ENCODE assay signal across 8 mouse cellular contexts in the genomic region with DNA sequence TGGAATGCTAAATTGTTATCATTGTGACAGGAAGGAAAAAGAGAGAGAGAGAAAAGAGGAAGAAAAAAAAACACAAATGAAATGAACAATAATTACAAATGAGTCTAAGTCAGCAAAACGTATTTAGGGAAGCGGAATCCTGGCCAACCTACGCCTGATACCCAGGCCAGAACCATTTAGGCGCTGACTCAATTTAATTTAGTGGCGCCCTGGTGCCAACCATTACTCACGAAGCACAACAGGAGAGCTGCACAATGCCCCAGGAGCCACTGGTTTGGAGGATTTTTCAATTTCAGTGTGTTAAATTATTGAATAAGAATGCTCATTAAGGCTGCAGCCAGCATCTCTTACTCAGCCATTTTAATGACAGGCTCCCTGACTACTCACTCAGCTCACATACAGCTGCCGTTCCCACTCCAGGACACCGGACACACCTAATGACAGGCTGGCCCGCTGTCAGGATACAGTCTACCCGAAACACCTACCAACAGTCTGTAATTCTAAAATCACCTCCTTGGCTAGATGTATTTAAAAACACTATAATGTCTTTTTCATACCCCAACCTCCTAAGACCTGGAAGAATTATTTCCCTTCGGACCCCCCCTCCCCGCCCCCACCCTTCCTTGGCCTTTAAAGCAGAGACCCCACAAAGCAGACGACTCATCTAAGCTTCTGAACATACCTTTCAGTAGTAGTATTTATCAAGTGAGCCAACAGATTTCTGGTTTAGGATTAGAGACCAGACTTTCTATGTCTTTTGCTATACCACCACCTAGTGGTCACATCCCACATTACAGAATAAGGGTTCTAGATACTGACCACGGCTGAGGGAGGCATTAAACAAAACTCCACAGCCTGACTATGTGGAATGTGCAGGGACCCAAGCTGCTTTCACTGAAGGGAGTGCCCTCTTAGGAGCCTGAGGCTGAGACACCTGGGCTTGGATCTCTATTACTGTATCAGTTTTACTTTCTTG. TPM values are rescaled to one million over a fixed set of nuclear protein-coding genes. Genes with fewer than 3 reads are reported as not detected.
DNase-seq lines count a peak whose midpoint lies in the region; ATAC-seq and TF ChIP-seq lines count a peak whose summit lies in the region.

No protein-coding gene starts in this region.

- H3K27me3 ChIP-seq in forebrain, postnatal 0 days (ENCODE audit: insufficient read depth, low read length) = no peaks in the 10 kb centered on the region
- H3K27me3 ChIP-seq in lung, postnatal 0 days (replicated peaks; ENCODE audit: insufficient read depth, low read length) = no peaks in the 10 kb centered on the region

- H3K27ac ChIP-seq in forebrain, postnatal 0 days (ENCODE audit: low read depth, low read length) = no peak overlapping the region
- no peak overlapping the region for H3K27ac ChIP-seq in lung, postnatal 0 days (ENCODE audit: low read length)

- ATAC-seq in forebrain, postnatal 0 days = peak; percentile 81
- peak; percentile 33 for ATAC-seq in lung, postnatal 0 days

- no peaks in the 10 kb centered on the region for H3K4me1 ChIP-seq in forebrain, postnatal 0 days (ENCODE audit: insufficient read depth)
- H3K4me1 ChIP-seq in lung, postnatal 0 days (ENCODE audit: insufficient read depth, low read depth, low read length) = no peaks in the 10 kb centered on the region

- no peak for TF ChIP-seq EP300 in lung, postnatal 0 days (IDR thresholded peaks at IDR 0.05)

- no peak overlapping the region for H3K9ac ChIP-seq in forebrain, postnatal 0 days
- H3K9ac ChIP-seq in lung, postnatal 0 days (replicated peaks; ENCODE audit: low read depth) = no peak overlapping the region

- DNase-seq in adrenal gland, postnatal 10 days = peak; percentile 78
- no peak for DNase-seq in adrenal gland, adult 8-10 months
- DNase-seq in CD4-positive, CD25-positive, alpha-beta regulatory T cell, adult 2 months (ENCODE audit: low read depth, low spot score) = peak; percentile 84
- peak; percentile 66 for DNase-seq in c-Kit-positive CD71-positive TER-119-positive erythroid progenitor cells, embryonic 14.5 days (ENCODE audit: low spot score)
- peak; percentile 90 for DNase-seq in forebrain, postnatal 0 days
- peak; percentile 72 for DNase-seq in kidney, postnatal 10 days
- peak; percentile 76 for DNase-seq in lung, postnatal 0 days (ENCODE audit: low spot score)
- peak; percentile 96 for DNase-seq in retina, embryonic 14.5 days (ENCODE audit: low spot score)

- TF ChIP-seq CTCF in forebrain, postnatal 0 days (IDR thresholded peaks at IDR 0.05; ENCODE audit: low read depth) = peak; percentile 87
- TF ChIP-seq CTCF in lung, postnatal 0 days (IDR thresholded peaks at IDR 0.05) = peak; percentile 82

- peaks cover 58% of the 10 kb centered on the region for H3K36me3 ChIP-seq in forebrain, postnatal 0 days (ENCODE audit: insufficient read depth)
- H3K36me3 ChIP-seq in lung, postnatal 0 days (ENCODE audit: insufficient read depth, low read length) = peaks cover 14% of the 10 kb centered on the region; the same call in 1 of the 2 replicates

- H3K4me2 ChIP-seq in forebrain, postnatal 0 days (ENCODE audit: low read depth) = no peak overlapping the region
- H3K4me2 ChIP-seq in lung, postnatal 0 days (replicated peaks; ENCODE audit: low read depth, low read length) = no peak overlapping the region

- H3K9me3 ChIP-seq in forebrain, postnatal 0 days (ENCODE audit: low read length) = no peaks in the 10 kb centered on the region
- no peaks in the 10 kb centered on the region for H3K9me3 ChIP-seq in lung, postnatal 0 days (ENCODE audit: low read length)

- H3K4me3 ChIP-seq in forebrain, postnatal 0 days (ENCODE audit: low read depth, low read length) = no peak overlapping the region
- H3K4me3 ChIP-seq in lung, postnatal 0 days (ENCODE audit: low read depth, low read length) = no peak overlapping the region

- WGBS in forebrain, postnatal 0 days = 57% methylated on average over 14 of the region's 14 CpGs
- 71% methylated on average over 14 of the region's 14 CpGs for WGBS in lung, postnatal 0 days

RNA-seq across cellular contexts. Expression of gene Gpr68, which starts 17.9 kb away (rescaled TPM):
- 1 to 10 TPM; 1.6 to 1.8 TPM for total RNA-seq in adrenal gland, postnatal 10 days (2021)
- total RNA-seq in adrenal gland, adult 8-10 months (2022) = 1 to 10 TPM; 1.3 to 4.4 (median 2.1) TPM
- 4.9 and 7.0 TPM in 2 replicates for total RNA-seq in forebrain, postnatal 0 days (2014; rRNA removed)
- polyA plus RNA-seq in forebrain, postnatal 0 days (2015; fragmentation: Nextera tagmentation; extraction: Ambion mirVana) = 1.8 and 3.7 TPM in 2 replicates
- 0.15 and 0.21 TPM in 2 replicates for polyA plus RNA-seq in lung, postnatal 0 days (2015; fragmentation: Nextera tagmentation; extraction: Ambion mirVana)
